Mouse (Mus musculus): Measurements from ENCODE around the gene Sned1.

Gene Sned1

GRCm38 (mm10) chr1:93305581-93306337 lies 70.1 kb downstream of the Sned1 start, which contains the start of gene Mterf4:
Gene Mterf4 (minus strand): TSS chr1:93305915.
- peak; percentile 72 to 77 for DNase-seq (ENCODE audit: low spot score in 2 of 2)

GRCm38 (mm10) chr1:93323973-93324372 lies 88.3 kb downstream of the Sned1 start:
- DNase-seq (ENCODE audit: low spot score in 2 of 2): no peak

GRCm38 (mm10) chr1:93326446-93326845 lies 90.8 kb downstream of the Sned1 start:
- DNase-seq (ENCODE audit: low spot score in 2 of 2): no peak

GRCm38 (mm10) chr1:93334621-93335020 lies 99.0 kb downstream of the Sned1 start:
- no peak for DNase-seq (ENCODE audit: low spot score in 2 of 2)

GRCm38 (mm10) chr1:93342648-93343503 lies 107.2 kb downstream of the Sned1 start, which contains the start of the genes Ppp1r7 and Pask:
Gene Ppp1r7 (plus strand): TSS chr1:93342854.
Gene Pask (minus strand): TSS chr1:93343482.
- peak; percentile 89 to 93 for DNase-seq (ENCODE audit: low spot score in 2 of 2)

GRCm38 (mm10) chr1:93343504-93344047 lies 107.9 kb downstream of the Sned1 start:
- DNase-seq (ENCODE audit: low spot score in 2 of 2): peak; percentile 91 to 93

- DNase-seq (ENCODE audit: low spot score in 2 of 2): no peak
Measured at GRCm38 (mm10) chr1:93347176-93347575, 111.5 kb downstream of the Sned1 start.

- DNase-seq (ENCODE audit: low spot score in 2 of 2): no peak
Measured at GRCm38 (mm10) chr1:93349701-93350100, 114.1 kb downstream of the Sned1 start.

Measured in urinary bladder, postnatal 4 days (tissue).